Mouse (Mus musculus) liver, embryonic 14.5 days (tissue): ENCODE results near the gene Lat. TPM values are rescaled to one million over a fixed set of nuclear protein-coding genes. Genes with fewer than 3 reads are reported as not detected.

ENCODE experiments used
- ATAC-seq: fragments of 200-750 bp; cut with Nextera tagmentation; 2 replicates; pipeline ENCODE4 v1.8.0; 2017; ENCODE audit warnings: moderate number of reproducible peaks, mild to moderate bottlenecking, moderate library complexity; ENCODE audit not compliant: insufficient read depth
- DNase-seq, 3 experiments: peaks; one replicate each; pipeline ENCODE4 v3.0.0-alpha.2; 2012 to 2013; ENCODE audit warnings: low read depth in 3 of 3, low spot score in 3 of 3
- H3K27ac ChIP-seq: fragments of 300-500 bp; sonication (generic); 2 replicates; pipeline ENCODE4 v1.5.1; 2014; ENCODE audit warnings: moderate library complexity, mild to moderate bottlenecking, control low read depth, inconsistent platforms
- H3K27me3 ChIP-seq: fragments of 300-500 bp; sonication (generic); 2 replicates; pipeline ENCODE4 v1.6.1; 2014; ENCODE audit warnings: mild to moderate bottlenecking, low read length, moderate library complexity; ENCODE audit not compliant: control insufficient read depth, insufficient read depth
- H3K36me3 ChIP-seq: fragments of 300-500 bp; sonication (generic); replicated peaks from 2 replicates; pipeline ENCODE4 v1.6.1; 2014; ENCODE audit warnings: low read depth; ENCODE audit not compliant: control insufficient read depth, insufficient read depth
- H3K4me1 ChIP-seq, 2 experiments: fragments of 200-500 bp in 1 of 2; fragments of 300-500 bp in 1 of 2; sonication (generic) in 1 of 2; replicated peaks; 2 replicates each; pipeline ENCODE4 v1.6.1; 2012 to 2014; ENCODE audit warnings: antibody characterized with exemption in 1 of 2, inconsistent platforms in 1 of 2, low read length in 1 of 2; ENCODE audit not compliant: control insufficient read depth in 2 of 2, insufficient read depth in 2 of 2
- H3K4me2 ChIP-seq: fragments of 300-500 bp; sonication (generic); 2 replicates; pipeline ENCODE4 v1.6.1; 2014; ENCODE audit warnings: low read depth, mild to moderate bottlenecking, control low read depth, moderate library complexity
- H3K4me3 ChIP-seq, 2 experiments: fragments of 200-500 bp in 1 of 2; fragments of 300-500 bp in 1 of 2; sonication (generic) in 1 of 2; 2 replicates each; pipeline ENCODE4 v1.5.1; 2012 to 2014; ENCODE audit warnings: low read depth in 2 of 2, low read length in 2 of 2, mild to moderate bottlenecking in 2 of 2, control low read depth in 1 of 2, inconsistent platforms in 1 of 2, moderate library complexity in 1 of 2; ENCODE audit not compliant: insufficient read depth in 1 of 2
- H3K9ac ChIP-seq: fragments of 300-500 bp; sonication (generic); replicated peaks from 2 replicates; pipeline ENCODE4 v1.6.1; 2014; ENCODE audit warnings: mild to moderate bottlenecking, control low read depth, moderate library complexity
- H3K9me3 ChIP-seq: fragments of 300-500 bp; sonication (generic); 2 replicates; pipeline ENCODE4 v1.6.1; 2016; ENCODE audit warnings: low read length, mixed read lengths; ENCODE audit not compliant: control insufficient read depth
- CTCF ChIP-seq: IDR thresholded peaks from 2 replicates; pipeline ENCODE4 v1.5.1; 2016; ENCODE audit warnings: antibody characterized with exemption, low read depth, control low read depth
- EP300 ChIP-seq: IDR thresholded peaks from 2 replicates; pipeline ENCODE4 v1.6.1; 2016; ENCODE audit warnings: antibody characterized with exemption, low read depth
- WGBS: fragments of 180-500 bp; shearing (Covaris S2); extraction: QIAGEN DNeasy Blood & Tissue Kit; methylation state at CpG from one replicate; pipeline ENCODE4 v1.1.7; 2014; ENCODE audit not compliant: insufficient replicate concordance; 5-methylcytosine and 5-hydroxymethylcytosine counted together
- polyA plus RNA-seq, 2 experiments: library from polyadenylated mRNA; depleted of rRNA in 1 of 2; stranded (reverse) in 1 of 2; unstranded in 1 of 2; fragments of >200 nt; fragmentation: Nextera tagmentation in 1 of 2; extraction: Ambion mirVana in 1 of 2; gene quantifications; 2 replicates each; pipeline versions ENCODE4 v1.2.1 to v1.2.3; 2012 to 2014

Gene Lat
- polyA plus RNA-seq, 2 experiments, result 7.3 to 7.6 TPM

GRCm38 (mm10) chr7:126373007-126373406 lies 3.6 kb upstream of the Lat start:
- H3K27ac ChIP-seq, result no peak overlapping the region
- H3K9me3 ChIP-seq, result no peaks in the 10 kb centered on the region
- no peak overlapping the region for H3K9ac ChIP-seq
- H3K4me1 ChIP-seq, result peaks cover 4 to 8% of the 10 kb centered on the region in 2 experiments
- peaks cover 4% of the 10 kb centered on the region for H3K36me3 ChIP-seq
- H3K4me2 ChIP-seq, result no peak overlapping the region
- no peaks in the 10 kb centered on the region for H3K27me3 ChIP-seq
- no peak for DNase-seq
- no peak for TF ChIP-seq CTCF
- no peak for TF ChIP-seq EP300
- 78% methylated on average over 9 of the region's 9 CpGs for WGBS
- H3K4me3 ChIP-seq, result no peak overlapping the region
- ATAC-seq, result no peak

- no peaks in the 10 kb centered on the region for H3K27me3 ChIP-seq
- 61% methylated on average over 8 of the region's 8 CpGs for WGBS
- no peaks in the 10 kb centered on the region for H3K9me3 ChIP-seq
- ATAC-seq (no peak), DNase-seq (no peak)
- peaks cover 4% of the 10 kb centered on the region for H3K36me3 ChIP-seq
- H3K9ac ChIP-seq, result no peak overlapping the region
- no peak overlapping the region for H3K27ac ChIP-seq
- no peak overlapping the region for H3K4me3 ChIP-seq
- no peak overlapping the region for H3K4me2 ChIP-seq
- H3K4me1 ChIP-seq, result no peaks in the 10 kb centered on the region
- TF ChIP-seq CTCF, result no peak
- no peak for TF ChIP-seq EP300
Observed at GRCm38 (mm10) chr7:126368367-126368766, 1.0 kb downstream of the Lat start.

- H3K4me3 ChIP-seq, result no peak overlapping the region
Observed at GRCm38 (mm10) chr7:126367636-126368035, 1.7 kb downstream of the Lat start.

GRCm38 (mm10) chr7:126363038-126363437 lies 6.3 kb downstream of the Lat start:
- Histone ChIP-seq H3K9me3 (no peaks in the 10 kb centered on the region), H3K4me1 (peaks cover 0 to 8% of the 10 kb centered on the region in 2 experiments; a peak in 1 of 4 replicates), H3K9ac (no peak overlapping the region), H3K27me3 (no peaks in the 10 kb centered on the region), H3K4me3 (no peak overlapping the region), H3K4me2 (no peak overlapping the region), H3K36me3 (no peaks in the 10 kb centered on the region), H3K27ac (no peak overlapping the region)
- WGBS, result 49% methylated on average over 6 of the region's 6 CpGs
- TF ChIP-seq CTCF (no peak), EP300 (no peak)
- DNase-seq (no peak), ATAC-seq (0 out of 2 replicates have a peak, but pooled peaks have one; percentile 26)

More at GRCm38 (mm10) chr7:126367636-126368035, 1.7 kb downstream of the Lat start:
- H3K4me2 ChIP-seq, result no peak overlapping the region
- H3K9ac ChIP-seq, result no peak overlapping the region
- H3K27me3 ChIP-seq, result no peaks in the 10 kb centered on the region
- DNase-seq, result no peak
- WGBS, result 65% methylated on average over 10 of the region's 10 CpGs
- no peak overlapping the region for H3K27ac ChIP-seq
- H3K9me3 ChIP-seq, result no peaks in the 10 kb centered on the region
- H3K36me3 ChIP-seq, result peaks cover 4% of the 10 kb centered on the region
- no peak for ATAC-seq
- peaks cover 0 to 5% of the 10 kb centered on the region in 2 experiments; a peak in 1 of 4 replicates for H3K4me1 ChIP-seq
- TF ChIP-seq EP300 (no peak), CTCF (no peak)

GRCm38 (mm10) chr7:126359049-126359448 lies 10.3 kb downstream of the Lat start:
- DNase-seq, result no peak
- Histone ChIP-seq H3K27ac (no peak overlapping the region), H3K4me3 (no peak overlapping the region), H3K4me1 (peaks cover 26 to 44% of the 10 kb centered on the region in 2 experiments), H3K9ac (no peak overlapping the region), H3K9me3 (no peaks in the 10 kb centered on the region), H3K4me2 (no peak overlapping the region), H3K36me3 (no peaks in the 10 kb centered on the region), H3K27me3 (no peaks in the 10 kb centered on the region)
- ATAC-seq, result no peak
- no peak for TF ChIP-seq CTCF
- no peak for TF ChIP-seq EP300
- 68% methylated on average over 13 of the region's 13 CpGs for WGBS
